Mouse (Mus musculus) forebrain, embryonic 10.5 days (tissue): ENCODE measurements around the gene Tmem30a. TPM values are rescaled to one million over a fixed set of nuclear protein-coding genes. Genes with fewer than 3 reads are reported as not detected.

Experiments
- DNase-seq: peaks from one replicate; pipeline ENCODE4 v3.0.0-alpha.2; 2017; ENCODE audit warnings: low spot score; ENCODE audit errors: extremely low spot score
- H3K27ac ChIP-seq: fragments of 300-500 bp; sonication (generic); 2 replicates; pipeline ENCODE4 v1.5.1; 2016; ENCODE audit warnings: mild to moderate bottlenecking
- H3K27me3 ChIP-seq: fragments of 300-500 bp; sonication (generic); 2 replicates; pipeline ENCODE4 v1.6.1; 2016; ENCODE audit warnings: mild to moderate bottlenecking; ENCODE audit not compliant: poor library complexity, severe bottlenecking
- H3K36me3 ChIP-seq: fragments of 300-500 bp; sonication (generic); replicated peaks from 2 replicates; pipeline ENCODE4 v1.6.1; 2016; ENCODE audit warnings: mild to moderate bottlenecking, moderate library complexity
- H3K4me1 ChIP-seq: fragments of 300-500 bp; sonication (generic); 2 replicates; pipeline ENCODE4 v1.6.1; 2016
- H3K4me3 ChIP-seq: fragments of 300-500 bp; sonication (generic); 2 replicates; pipeline ENCODE4 v1.5.1; 2016; ENCODE audit warnings: mild to moderate bottlenecking, moderate library complexity
- H3K9me3 ChIP-seq: fragments of 300-500 bp; sonication (generic); 2 replicates; pipeline ENCODE4 v1.6.1; 2016; ENCODE audit warnings: mild to moderate bottlenecking, moderate library complexity
- WGBS: fragments of 180-500 bp; shearing (Covaris S2); methylation state at CpG from one replicate; pipeline ENCODE4 v1.1.7; 2016; 5-methylcytosine and 5-hydroxymethylcytosine counted together
- polyA plus RNA-seq: library from polyadenylated mRNA; unstranded; fragments of >200 nt; fragmentation: Nextera tagmentation; extraction: Ambion mirVana; gene quantifications from 2 replicates; pipeline ENCODE4 v1.2.1, GENCODE M21; 2016

The Tmem30a gene
- 49.5 and 54.0 TPM in 2 replicates for polyA plus RNA-seq

DNA sequence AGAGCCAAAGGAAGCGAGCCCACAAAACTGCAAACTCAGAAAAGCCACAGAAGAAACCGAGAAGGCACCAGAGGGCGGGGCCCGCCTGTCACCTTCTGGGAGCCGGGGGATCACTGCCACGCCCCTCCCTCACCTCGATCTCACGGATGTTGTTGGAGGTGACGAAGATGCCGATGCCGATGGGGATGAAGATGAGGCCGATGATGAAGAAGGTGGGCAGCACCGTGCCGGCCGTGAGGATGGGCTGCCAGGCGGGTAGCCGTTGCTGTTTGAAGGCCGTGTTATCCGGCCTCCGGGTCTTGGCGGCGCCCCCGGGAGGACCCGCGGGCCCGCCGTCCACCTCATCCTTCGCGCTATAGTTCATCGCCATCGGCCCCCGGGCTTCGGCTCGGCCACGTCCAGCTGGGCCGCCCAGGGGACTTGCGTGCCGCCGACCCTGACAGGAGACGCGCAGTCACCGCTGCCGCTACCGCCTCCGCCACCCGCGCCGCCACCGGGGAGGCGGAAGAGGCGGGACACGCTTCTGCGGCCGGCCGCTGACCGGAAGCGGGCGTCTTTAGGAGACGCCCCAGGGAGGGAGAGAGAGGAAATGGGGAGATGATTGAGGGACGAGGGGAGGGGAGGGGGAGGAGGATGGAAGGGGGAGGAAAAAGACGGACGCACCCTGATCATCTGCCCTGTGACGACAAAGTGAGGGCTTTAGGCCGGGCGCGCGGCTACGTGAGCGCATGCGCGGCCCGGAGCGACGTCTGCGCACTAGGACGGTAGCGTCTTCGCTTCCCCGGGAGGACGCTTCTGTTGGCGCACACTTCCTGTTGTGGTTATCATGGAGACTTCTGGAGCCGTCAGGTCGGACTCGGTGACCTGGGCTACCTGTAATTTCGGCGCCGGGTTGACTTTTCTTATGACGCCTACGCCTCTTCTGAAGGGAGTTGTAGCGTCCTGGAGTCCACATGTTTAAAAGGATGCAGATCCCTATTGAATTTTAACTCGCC, at the start of gene Tmem30a:
Tmem30a (minus strand) TSS at position 667 of the 995 bp plus-strand sequence.
- peaks cover 23% of the 10 kb centered on the region for H3K4me1 ChIP-seq
- DNase-seq, result peak; percentile 91
- peak within 1 kb of the TSS; percentile 92 for H3K4me3 ChIP-seq
- under 1% methylated on average over 91 of the region's 91 CpGs for WGBS
- H3K27ac ChIP-seq, result peak within 1 kb of the TSS; percentile 93
- H3K27me3 ChIP-seq, result no peaks in the 10 kb centered on the region
- no peaks in the 10 kb centered on the region for H3K36me3 ChIP-seq
- no peaks in the 10 kb centered on the region for H3K9me3 ChIP-seq

DNA sequence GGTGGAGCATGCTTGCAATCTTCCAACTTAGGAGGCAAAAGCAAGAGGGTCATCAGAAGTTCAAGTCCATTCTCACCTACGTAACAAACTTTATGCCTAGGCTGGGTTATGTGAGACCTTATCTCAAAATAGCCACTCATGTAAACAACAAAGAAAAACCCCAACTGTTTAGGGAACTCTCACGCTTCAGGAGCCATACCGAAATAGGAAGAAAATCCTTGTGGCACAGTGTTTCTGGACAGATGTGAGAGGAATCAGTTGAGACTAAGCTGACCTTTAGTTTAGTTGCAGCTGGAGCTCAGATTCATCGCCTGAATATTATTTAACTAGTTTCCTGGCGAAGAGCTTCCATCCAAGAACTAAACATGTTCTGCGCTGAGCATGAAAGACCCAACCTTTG, 49.3 kb upstream of the Tmem30a start:
- WGBS, result 91% methylated on average over 6 of the region's 6 CpGs
- DNase-seq, result no peak
- Histone ChIP-seq H3K4me1 (peaks cover 6% of the 10 kb centered on the region), H3K36me3 (no peaks in the 10 kb centered on the region), H3K9me3 (peaks cover 13% of the 10 kb centered on the region), H3K27ac (0 out of 2 replicates have a peak overlapping the region, but pooled peaks have one; percentile 11), H3K4me3 (no peak overlapping the region), H3K27me3 (no peaks in the 10 kb centered on the region)

GRCm38 (mm10) chr9:79842028-79842427, 48.7 kb upstream of the Tmem30a start:
- DNase-seq, result no peak
- no peaks in the 10 kb centered on the region for H3K27me3 ChIP-seq
- 0 out of 2 replicates have a peak overlapping the region, but pooled peaks have one; percentile 11 for H3K27ac ChIP-seq
- no peaks in the 10 kb centered on the region for H3K36me3 ChIP-seq
- peaks cover 13% of the 10 kb centered on the region for H3K9me3 ChIP-seq
- H3K4me3 ChIP-seq, result no peak overlapping the region
- H3K4me1 ChIP-seq, result peaks cover 6% of the 10 kb centered on the region

DNA sequence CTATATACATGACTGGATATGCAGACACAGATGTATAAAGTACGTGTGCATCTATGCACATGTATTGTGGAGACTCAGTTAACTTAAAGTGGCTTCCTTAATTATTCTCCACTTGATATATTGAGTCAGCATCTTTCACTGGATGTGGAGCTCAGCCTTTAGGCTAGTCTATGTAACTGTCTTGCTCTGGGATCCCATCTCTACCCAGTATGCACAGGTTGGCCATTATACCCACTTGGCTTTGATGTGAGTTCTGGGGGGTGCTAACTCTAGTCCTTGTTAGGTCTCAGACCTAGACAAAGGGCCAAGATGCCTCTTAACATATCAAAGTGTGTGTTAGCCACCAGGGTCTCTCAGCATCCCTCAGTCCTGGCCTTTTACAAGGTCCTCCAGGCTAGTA, 38.0 kb upstream of the Tmem30a start:
- H3K4me1 ChIP-seq, result peaks cover 52% of the 10 kb centered on the region
- no peak overlapping the region for H3K4me3 ChIP-seq
- no peak for DNase-seq
- H3K27ac ChIP-seq, result peak overlapping the region; percentile 86
- no peaks in the 10 kb centered on the region for H3K9me3 ChIP-seq
- WGBS, result 77% methylated on average over 1 of the region's 1 CpGs
- no peaks in the 10 kb centered on the region for H3K27me3 ChIP-seq
- H3K36me3 ChIP-seq, result no peaks in the 10 kb centered on the region

GRCm38 (mm10) chr9:79830874-79831273, 37.6 kb upstream of the Tmem30a start:
- WGBS, result 24% methylated on average over 4 of the region's 4 CpGs
- no peaks in the 10 kb centered on the region for H3K9me3 ChIP-seq
- peak overlapping the region; percentile 50 for H3K4me3 ChIP-seq
- DNase-seq, result peak; percentile 47
- no peaks in the 10 kb centered on the region for H3K36me3 ChIP-seq
- peaks cover 57% of the 10 kb centered on the region for H3K4me1 ChIP-seq
- H3K27ac ChIP-seq, result peak overlapping the region; percentile 86
- no peaks in the 10 kb centered on the region for H3K27me3 ChIP-seq

- H3K27ac ChIP-seq, result peak overlapping the region; percentile 86
- no peaks in the 10 kb centered on the region for H3K27me3 ChIP-seq
- H3K36me3 ChIP-seq, result no peaks in the 10 kb centered on the region
- WGBS, result 55% methylated on average over 23 of the region's 23 CpGs
- peak overlapping the region; percentile 50 for H3K4me3 ChIP-seq
- peaks cover 64% of the 10 kb centered on the region for H3K4me1 ChIP-seq
- H3K9me3 ChIP-seq, result no peaks in the 10 kb centered on the region
- no peak for DNase-seq
Observed at GRCm38 (mm10) chr9:79829842-79830800, 36.8 kb upstream of the Tmem30a start.

- H3K9me3 ChIP-seq, result no peaks in the 10 kb centered on the region
- DNase-seq, result no peak
- H3K4me1 ChIP-seq, result peaks cover 95% of the 10 kb centered on the region
- no peak overlapping the region for H3K4me3 ChIP-seq
- H3K36me3 ChIP-seq, result no peaks in the 10 kb centered on the region
- 47% methylated on average over 2 of the region's 2 CpGs for WGBS
- no peaks in the 10 kb centered on the region for H3K27me3 ChIP-seq
- H3K27ac ChIP-seq, result peak overlapping the region; percentile 12; the same call in 1 of the 2 replicates
Observed at GRCm38 (mm10) chr9:79827072-79827471, 33.8 kb upstream of the Tmem30a start.

- Histone ChIP-seq H3K27me3 (no peaks in the 10 kb centered on the region), H3K9me3 (no peaks in the 10 kb centered on the region), H3K4me3 (peak overlapping the region; percentile 5; the same call in 1 of the 2 replicates), H3K4me1 (peaks cover 85% of the 10 kb centered on the region), H3K27ac (peak overlapping the region; percentile 52; the same call in 1 of the 2 replicates), H3K36me3 (peaks cover 3% of the 10 kb centered on the region)
- WGBS, result 28% methylated on average over 7 of the region's 7 CpGs
- no peak for DNase-seq
Observed at GRCm38 (mm10) chr9:79825526-79825925, 32.2 kb upstream of the Tmem30a start.

- DNase-seq, result no peak
- H3K9me3 ChIP-seq, result peaks cover 15% of the 10 kb centered on the region
- peaks cover 71% of the 10 kb centered on the region for H3K4me1 ChIP-seq
- no peaks in the 10 kb centered on the region for H3K27me3 ChIP-seq
- 27% methylated on average over 2 of the region's 2 CpGs for WGBS
- peak overlapping the region; percentile 70; the same call in 1 of the 2 replicates for H3K27ac ChIP-seq
- peaks cover 20% of the 10 kb centered on the region for H3K36me3 ChIP-seq
- peak overlapping the region; percentile 13; the same call in 1 of the 2 replicates for H3K4me3 ChIP-seq
Observed at GRCm38 (mm10) chr9:79823856-79824255, 30.5 kb upstream of the Tmem30a start.

GRCm38 (mm10) chr9:79823438-79823837, 30.1 kb upstream of the Tmem30a start:
- peaks cover 24% of the 10 kb centered on the region for H3K36me3 ChIP-seq
- H3K4me1 ChIP-seq, result peaks cover 66% of the 10 kb centered on the region
- H3K27ac ChIP-seq, result peak overlapping the region; percentile 70; the same call in 1 of the 2 replicates
- peak; percentile 54 for DNase-seq
- peak overlapping the region; percentile 13; the same call in 1 of the 2 replicates for H3K4me3 ChIP-seq
- no peaks in the 10 kb centered on the region for H3K27me3 ChIP-seq
- WGBS, result 20% methylated on average over 4 of the region's 4 CpGs
- H3K9me3 ChIP-seq, result peaks cover 20% of the 10 kb centered on the region

DNA sequence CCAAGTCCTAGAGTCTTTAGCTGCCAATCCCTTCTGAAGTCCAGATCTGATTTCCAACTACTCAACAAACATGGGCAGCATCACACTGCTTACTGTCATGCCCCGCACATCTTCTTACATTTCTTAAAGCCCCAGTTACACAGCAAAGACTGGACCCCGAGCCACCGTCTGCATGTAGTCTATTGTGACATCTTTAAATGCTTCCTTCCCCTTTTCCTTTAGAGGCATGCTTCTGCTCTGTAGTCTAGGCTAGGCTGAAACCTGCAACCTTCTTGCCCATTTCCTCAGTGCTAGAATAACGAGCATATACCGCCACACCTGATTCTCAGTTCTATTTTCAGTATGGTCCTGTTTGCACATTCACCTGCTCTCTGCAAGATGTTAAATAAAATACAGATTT, 23.2 kb upstream of the Tmem30a start:
- Histone ChIP-seq H3K27ac (no peak overlapping the region), H3K36me3 (peaks cover 78% of the 10 kb centered on the region), H3K27me3 (no peaks in the 10 kb centered on the region), H3K4me3 (no peak overlapping the region), H3K9me3 (peaks cover 30% of the 10 kb centered on the region), H3K4me1 (no peaks in the 10 kb centered on the region)
- no peak for DNase-seq
- WGBS, result 88% methylated on average over 5 of the region's 5 CpGs

GRCm38 (mm10) chr9:79816013-79816412, 22.7 kb upstream of the Tmem30a start:
- no peak for DNase-seq
- H3K4me1 ChIP-seq, result no peaks in the 10 kb centered on the region
- peaks cover 30% of the 10 kb centered on the region for H3K9me3 ChIP-seq
- H3K27me3 ChIP-seq, result no peaks in the 10 kb centered on the region
- WGBS, result 90% methylated on average over 11 of the region's 11 CpGs
- H3K27ac ChIP-seq, result no peak overlapping the region
- H3K4me3 ChIP-seq, result no peak overlapping the region
- H3K36me3 ChIP-seq, result peaks cover 76% of the 10 kb centered on the region
